Mouse (Mus musculus): ENCODE data around the gene Ccdc3. TPM values are rescaled to one million over a fixed set of nuclear protein-coding genes. Genes with fewer than 3 reads are reported as not detected.

Gene Ccdc3
- total and polyA plus RNA-seq, 2 experiments from 2014 or later = 6.3 to 11.9 TPM

GRCm38 (mm10) chr2:5174716-5175115 lies 37.1 kb downstream of the Ccdc3 start:
- Histone ChIP-seq H3K4me1 (ENCODE audit: insufficient read depth, low read length) (no peaks in the 10 kb centered on the region), H3K27ac (ENCODE audit: low read depth, low read length) (no peak overlapping the region), H3K36me3 (ENCODE audit: insufficient read depth, low read length) (no peaks in the 10 kb centered on the region), H3K9ac (replicated peaks; ENCODE audit: low read length, poor library complexity, severe bottlenecking) (no peak overlapping the region), H3K4me3 (ENCODE audit: low read depth, low read length) (no peak overlapping the region), H3K4me2 (ENCODE audit: low read depth, low read length, poor library complexity, severe bottlenecking) (no peak overlapping the region), H3K9me3 (ENCODE audit: low read length) (no peaks in the 10 kb centered on the region), H3K27me3 (ENCODE audit: insufficient read depth, low read length) (no peaks in the 10 kb centered on the region)
- TF ChIP-seq CTCF (IDR thresholded peaks at IDR 0.05) = no peak
- ATAC-seq (ENCODE audit: low FRiP score) = no peak
- no peak for DNase-seq (ENCODE audit: low spot score)

GRCm38 (mm10) chr2:5181462-5182443 lies 44.2 kb downstream of the Ccdc3 start:
- no peak for TF ChIP-seq CTCF (IDR thresholded peaks at IDR 0.05)
- H3K27ac ChIP-seq (ENCODE audit: low read depth, low read length) = no peak overlapping the region
- DNase-seq (ENCODE audit: low spot score) (no peak), ATAC-seq (ENCODE audit: low FRiP score) (no peak)
- H3K4me3 ChIP-seq (ENCODE audit: low read depth, low read length) = no peak overlapping the region
- H3K4me2 ChIP-seq (ENCODE audit: low read depth, low read length, poor library complexity, severe bottlenecking) = no peak overlapping the region
- 62% methylated on average over 5 of the region's 5 CpGs for WGBS
- no peaks in the 10 kb centered on the region for H3K4me1 ChIP-seq (ENCODE audit: insufficient read depth, low read length)
- H3K9ac ChIP-seq (replicated peaks; ENCODE audit: low read length, poor library complexity, severe bottlenecking) = no peak overlapping the region
- H3K9me3 ChIP-seq (ENCODE audit: low read length) = no peaks in the 10 kb centered on the region
- no peaks in the 10 kb centered on the region for H3K36me3 ChIP-seq (ENCODE audit: insufficient read depth, low read length)
- no peaks in the 10 kb centered on the region for H3K27me3 ChIP-seq (ENCODE audit: insufficient read depth, low read length)

GRCm38 (mm10) chr2:5184166-5184565 lies 46.6 kb downstream of the Ccdc3 start:
- no peaks in the 10 kb centered on the region for H3K4me1 ChIP-seq (ENCODE audit: insufficient read depth, low read length)
- H3K27ac ChIP-seq (ENCODE audit: low read depth, low read length) = no peak overlapping the region
- H3K4me2 ChIP-seq (ENCODE audit: low read depth, low read length, poor library complexity, severe bottlenecking) = no peak overlapping the region
- DNase-seq (ENCODE audit: low spot score) (no peak), ATAC-seq (ENCODE audit: low FRiP score) (no peak)
- no peaks in the 10 kb centered on the region for H3K36me3 ChIP-seq (ENCODE audit: insufficient read depth, low read length)
- no peak for TF ChIP-seq CTCF (IDR thresholded peaks at IDR 0.05)
- H3K9me3 ChIP-seq (ENCODE audit: low read length) = no peaks in the 10 kb centered on the region
- H3K4me3 ChIP-seq (ENCODE audit: low read depth, low read length) = no peak overlapping the region
- WGBS = 90% methylated on average over 4 of the region's 4 CpGs
- H3K9ac ChIP-seq (replicated peaks; ENCODE audit: low read length, poor library complexity, severe bottlenecking) = no peak overlapping the region
- no peaks in the 10 kb centered on the region for H3K27me3 ChIP-seq (ENCODE audit: insufficient read depth, low read length)

- DNase-seq (ENCODE audit: low spot score) (no peak), ATAC-seq (ENCODE audit: low FRiP score) (no peak)
- no peak for TF ChIP-seq CTCF (IDR thresholded peaks at IDR 0.05)
- Histone ChIP-seq H3K36me3 (ENCODE audit: insufficient read depth, low read length) (no peaks in the 10 kb centered on the region), H3K4me3 (ENCODE audit: low read depth, low read length) (no peak overlapping the region), H3K9ac (replicated peaks; ENCODE audit: low read length, poor library complexity, severe bottlenecking) (no peak overlapping the region), H3K4me2 (ENCODE audit: low read depth, low read length, poor library complexity, severe bottlenecking) (no peak overlapping the region), H3K4me1 (ENCODE audit: insufficient read depth, low read length) (no peaks in the 10 kb centered on the region), H3K27me3 (ENCODE audit: insufficient read depth, low read length) (no peaks in the 10 kb centered on the region), H3K27ac (ENCODE audit: low read depth, low read length) (no peak overlapping the region), H3K9me3 (ENCODE audit: low read length) (no peaks in the 10 kb centered on the region)
- 90% methylated on average over 3 of the region's 3 CpGs for WGBS
Observed at GRCm38 (mm10) chr2:5185631-5186030, 48.1 kb downstream of the Ccdc3 start.

- Histone ChIP-seq H3K27me3 (ENCODE audit: insufficient read depth, low read length) (no peaks in the 10 kb centered on the region), H3K9ac (replicated peaks; ENCODE audit: low read length, poor library complexity, severe bottlenecking) (no peak overlapping the region), H3K4me2 (ENCODE audit: low read depth, low read length, poor library complexity, severe bottlenecking) (no peak overlapping the region), H3K4me1 (ENCODE audit: insufficient read depth, low read length) (no peaks in the 10 kb centered on the region), H3K4me3 (ENCODE audit: low read depth, low read length) (no peak overlapping the region), H3K36me3 (ENCODE audit: insufficient read depth, low read length) (no peaks in the 10 kb centered on the region), H3K27ac (ENCODE audit: low read depth, low read length) (no peak overlapping the region), H3K9me3 (ENCODE audit: low read length) (no peaks in the 10 kb centered on the region)
- no peak for DNase-seq (ENCODE audit: low spot score)
- 81% methylated on average over 4 of the region's 4 CpGs for WGBS
- ATAC-seq (ENCODE audit: low FRiP score) = no peak
- TF ChIP-seq CTCF (IDR thresholded peaks at IDR 0.05) = no peak
Observed at GRCm38 (mm10) chr2:5192156-5192555, 54.6 kb downstream of the Ccdc3 start.

GRCm38 (mm10) chr2:5193071-5193470 lies 55.5 kb downstream of the Ccdc3 start:
- H3K36me3 ChIP-seq (ENCODE audit: insufficient read depth, low read length) = no peaks in the 10 kb centered on the region
- 87% methylated on average over 4 of the region's 4 CpGs for WGBS
- no peak overlapping the region for H3K4me2 ChIP-seq (ENCODE audit: low read depth, low read length, poor library complexity, severe bottlenecking)
- no peaks in the 10 kb centered on the region for H3K27me3 ChIP-seq (ENCODE audit: insufficient read depth, low read length)
- H3K4me1 ChIP-seq (ENCODE audit: insufficient read depth, low read length) = no peaks in the 10 kb centered on the region
- no peak for TF ChIP-seq CTCF (IDR thresholded peaks at IDR 0.05)
- H3K9ac ChIP-seq (replicated peaks; ENCODE audit: low read length, poor library complexity, severe bottlenecking) = no peak overlapping the region
- DNase-seq (ENCODE audit: low spot score) = no peak
- H3K4me3 ChIP-seq (ENCODE audit: low read depth, low read length) = no peak overlapping the region
- H3K27ac ChIP-seq (ENCODE audit: low read depth, low read length) = no peak overlapping the region
- no peaks in the 10 kb centered on the region for H3K9me3 ChIP-seq (ENCODE audit: low read length)
- ATAC-seq (ENCODE audit: low FRiP score) = no peak
